Mouse (Mus musculus) heart, embryonic 13.5 days (tissue): ENCODE results near the gene Bptf. TPM values are rescaled to one million over a fixed set of nuclear protein-coding genes. Genes with fewer than 3 reads are reported as not detected.
"Not testable (repeated sequence)": the region's sequence is repeated elsewhere in the genome, so short reads cannot be mapped to it uniquely, and the experiment has no call there.

Experiments
- ATAC-seq: fragments of 200-750 bp; cut with Nextera tagmentation; 2 replicates; pipeline ENCODE4 v1.8.0; 2017; ENCODE audit warnings: moderate TSS enrichment; ENCODE audit not compliant: insufficient number of reproducible peaks, low FRiP score, low TSS enrichment; ENCODE audit errors: extremely low read depth
- H3K27ac ChIP-seq: fragments of 300-500 bp; sonication (generic); replicated peaks from 2 replicates; pipeline ENCODE4 v1.5.1; 2015; ENCODE audit warnings: moderate library complexity, mild to moderate bottlenecking, inconsistent platforms
- H3K27me3 ChIP-seq: fragments of 300-500 bp; sonication (generic); replicated peaks from 2 replicates; pipeline ENCODE4 v1.6.1; 2015; ENCODE audit warnings: mild to moderate bottlenecking, inconsistent platforms
- H3K36me3 ChIP-seq: fragments of 300-500 bp; sonication (generic); 2 replicates; pipeline ENCODE4 v1.6.1; 2015; ENCODE audit warnings: mild to moderate bottlenecking, inconsistent platforms
- H3K4me1 ChIP-seq: fragments of 300-500 bp; sonication (generic); 2 replicates; pipeline ENCODE4 v1.6.1; 2015; ENCODE audit warnings: inconsistent platforms
- H3K4me2 ChIP-seq: fragments of 300-500 bp; sonication (generic); 2 replicates; pipeline ENCODE4 v1.6.1; 2015; ENCODE audit warnings: inconsistent platforms, mild to moderate bottlenecking, moderate library complexity
- H3K4me3 ChIP-seq: fragments of 300-500 bp; sonication (generic); 2 replicates; pipeline ENCODE4 v1.5.1; 2015; ENCODE audit warnings: moderate library complexity, mild to moderate bottlenecking, inconsistent platforms
- H3K9ac ChIP-seq: fragments of 300-500 bp; sonication (generic); 2 replicates; pipeline ENCODE4 v1.6.1; 2015; ENCODE audit warnings: inconsistent platforms, mild to moderate bottlenecking, moderate library complexity
- H3K9me3 ChIP-seq: fragments of 300-500 bp; sonication (generic); 2 replicates; pipeline ENCODE4 v1.6.1; 2016; ENCODE audit warnings: inconsistent platforms
- WGBS: fragments of 180-500 bp; shearing (Covaris S2); methylation state at CpG from one replicate; pipeline ENCODE4 v1.1.7; 2015; ENCODE audit warnings: mixed read lengths; 5-methylcytosine and 5-hydroxymethylcytosine counted together
- polyA plus RNA-seq: library from polyadenylated mRNA; unstranded; fragments of >200 nt; fragmentation: Nextera tagmentation; extraction: Ambion mirVana; gene quantifications from 2 replicates; pipeline ENCODE4 v1.2.1, GENCODE M21; 2015

The Bptf gene
- polyA plus RNA-seq, 1 experiment from 2014 or later, result 18.3 TPM

GRCm38 (mm10) chr11:106999949-107000513 is 131.9 kb downstream of the Bptf start:
- no peaks in the 10 kb centered on the region for H3K9me3 ChIP-seq
- 78% methylated on average over 9 of the region's 9 CpGs for WGBS
- H3K36me3 ChIP-seq, result peaks cover 24% of the 10 kb centered on the region
- no peak for ATAC-seq
- peaks cover 25% of the 10 kb centered on the region for H3K4me1 ChIP-seq
- peak overlapping the region; percentile 76 for H3K4me2 ChIP-seq
- H3K27me3 ChIP-seq, result no peaks in the 10 kb centered on the region
- H3K27ac ChIP-seq, result peak overlapping the region; percentile 86
- H3K4me3 ChIP-seq, result peak overlapping the region; percentile 91
- H3K9ac ChIP-seq, result peak overlapping the region; percentile 86

GRCm38 (mm10) chr11:106999151-106999948 is 132.6 kb downstream of the Bptf start, which contains the start of gene Kpna2:
Gene Kpna2, minus strand, starts transcription at chr11:106999541.
- peak within 1 kb of the TSS; percentile 95 for H3K9ac ChIP-seq
- peak within 1 kb of the TSS; percentile 76 for H3K4me2 ChIP-seq
- no peaks in the 10 kb centered on the region for H3K9me3 ChIP-seq
- H3K27me3 ChIP-seq, result no peaks in the 10 kb centered on the region
- WGBS, result under 1% methylated on average over 61 of the region's 62 CpGs
- H3K4me1 ChIP-seq, result peaks cover 32% of the 10 kb centered on the region
- peak within 1 kb of the TSS; percentile 94 for H3K27ac ChIP-seq
- peak; percentile 74 for ATAC-seq
- peak within 1 kb of the TSS; percentile 91 for H3K4me3 ChIP-seq
- H3K36me3 ChIP-seq, result peaks cover 31% of the 10 kb centered on the region

GRCm38 (mm10) chr11:106998651-106999150 is 133.2 kb downstream of the Bptf start:
- Histone ChIP-seq H3K36me3 (peaks cover 36% of the 10 kb centered on the region), H3K4me3 (peak overlapping the region; percentile 91), H3K27ac (peak overlapping the region; percentile 94), H3K4me1 (peaks cover 37% of the 10 kb centered on the region), H3K4me2 (peak overlapping the region; percentile 76), H3K9ac (peak overlapping the region; percentile 95), H3K9me3 (no peaks in the 10 kb centered on the region), H3K27me3 (no peaks in the 10 kb centered on the region)
- under 1% methylated on average over 25 of the region's 26 CpGs for WGBS
- ATAC-seq, result peak; percentile 11; the same call in 1 of the 2 replicates

DNA sequence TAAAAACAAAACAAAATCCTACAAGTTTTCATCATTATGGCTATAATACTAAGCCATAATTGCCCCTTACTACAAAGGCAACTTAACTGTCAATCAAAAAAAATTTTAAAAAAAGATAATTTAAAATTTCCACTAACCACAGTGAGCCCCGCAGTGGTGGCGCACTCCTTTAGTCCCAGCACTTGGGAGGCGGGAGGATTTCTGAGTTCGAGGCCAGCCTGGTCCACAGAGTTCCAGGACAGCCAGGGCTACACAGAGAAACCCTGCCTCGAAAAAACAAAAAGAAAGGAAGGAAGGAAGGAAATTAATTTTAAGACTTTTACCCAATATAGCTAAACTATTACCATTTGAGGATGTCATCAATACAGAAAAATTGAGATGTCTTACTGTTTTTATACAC is 134.0 kb downstream of the Bptf start:
- Histone ChIP-seq H3K9ac (peak overlapping the region; percentile 95), H3K4me1 (peaks cover 43% of the 10 kb centered on the region), H3K27ac (no peak overlapping the region), H3K27me3 (no peaks in the 10 kb centered on the region), H3K9me3 (no peaks in the 10 kb centered on the region), H3K4me2 (peak overlapping the region; percentile 76), H3K4me3 (peak overlapping the region; percentile 91), H3K36me3 (peaks cover 43% of the 10 kb centered on the region)
- 15% methylated on average over 5 of the region's 5 CpGs for WGBS
- ATAC-seq, result no peak

DNA sequence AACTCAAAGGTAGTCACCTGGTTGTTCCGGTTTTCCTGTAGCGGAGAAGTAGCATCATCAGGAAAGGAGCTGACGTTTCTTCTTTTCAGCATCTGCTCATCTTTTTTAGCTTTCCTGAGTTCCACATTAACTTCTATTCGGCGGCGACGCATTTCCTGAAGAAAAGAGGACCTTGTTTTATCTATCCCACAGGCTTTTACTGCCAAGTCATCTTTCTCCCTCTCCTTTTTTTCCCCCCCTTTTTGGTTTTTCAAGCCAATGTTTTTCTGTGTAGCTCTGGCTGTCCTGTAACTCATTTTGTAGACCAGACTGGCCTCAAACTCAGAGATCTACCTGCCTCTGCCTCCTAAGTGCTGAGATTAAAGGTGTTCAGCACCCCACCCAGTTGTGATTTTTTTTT is 135.4 kb downstream of the Bptf start:
- WGBS, result 90% methylated on average over 7 of the region's 7 CpGs

DNA sequence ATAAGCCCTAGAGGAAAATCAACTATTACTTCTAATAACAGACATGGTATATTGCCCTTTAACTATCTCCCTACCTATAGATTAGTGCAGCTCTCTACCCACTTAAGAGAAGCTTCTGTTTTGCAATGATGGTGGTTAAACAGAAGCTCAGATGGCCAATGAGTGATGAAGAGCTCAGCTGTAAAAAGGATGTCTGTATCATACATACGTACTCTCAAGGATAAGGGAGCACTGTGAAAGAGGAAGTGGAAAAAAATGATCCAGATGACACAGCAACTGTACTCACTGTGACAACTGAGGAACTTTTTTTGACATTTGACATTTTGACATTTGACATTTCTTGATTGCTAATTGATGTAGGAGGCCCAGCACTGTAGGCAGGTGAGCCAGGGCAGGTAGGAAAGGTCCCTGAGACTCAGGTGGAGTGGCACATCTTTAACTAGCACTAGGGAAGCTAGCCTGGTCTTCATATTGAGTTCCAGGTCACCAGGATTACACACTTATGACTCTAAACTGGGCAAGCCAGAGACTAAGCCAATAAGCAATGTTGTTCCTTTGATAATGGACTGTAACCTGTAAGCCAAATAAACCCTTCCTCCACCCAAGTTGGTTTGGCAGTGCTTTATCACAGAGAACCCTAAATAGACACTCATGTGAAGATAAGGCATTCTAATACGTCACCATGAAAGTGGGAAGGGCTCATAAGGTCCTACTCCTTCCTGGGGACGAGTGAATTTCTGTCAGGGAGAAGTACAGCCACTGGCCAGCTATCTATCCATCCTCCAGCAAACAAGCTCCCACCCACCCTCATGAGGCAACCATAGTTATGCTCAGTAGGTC is 137.5 kb downstream of the Bptf start:
- Histone ChIP-seq H3K27me3 (no peaks in the 10 kb centered on the region), H3K4me3 (no peak overlapping the region), H3K36me3 (peaks cover 78% of the 10 kb centered on the region), H3K4me2 (peak overlapping the region; percentile 20), H3K9me3 (no peaks in the 10 kb centered on the region), H3K4me1 (peaks cover 45% of the 10 kb centered on the region), H3K27ac (peak overlapping the region; percentile 6), H3K9ac (no peak overlapping the region)
- 27% methylated on average over 3 of the region's 3 CpGs for WGBS
- ATAC-seq, result no peak

More for the DNA sequence above, 135.4 kb downstream of the Bptf start:
- H3K27ac ChIP-seq, H3K9me3 ChIP-seq, H3K27me3 ChIP-seq, ATAC-seq: not testable (repeated sequence)
- H3K4me1 ChIP-seq, result peaks cover 45% of the 10 kb centered on the region
- H3K4me2 ChIP-seq, result peak overlapping the region; percentile 76
- peak overlapping the region; percentile 95 for H3K9ac ChIP-seq
- H3K4me3 ChIP-seq, result peak overlapping the region; percentile 91; the same call in 1 of the 2 replicates
- H3K36me3 ChIP-seq, result peaks cover 58% of the 10 kb centered on the region

- Histone ChIP-seq H3K27me3 (no peaks in the 10 kb centered on the region), H3K4me1 (peaks cover 13% of the 10 kb centered on the region), H3K9ac (no peak overlapping the region), H3K27ac (no peak overlapping the region), H3K9me3 (no peaks in the 10 kb centered on the region), H3K4me3 (no peak overlapping the region), H3K4me2 (no peak overlapping the region), H3K36me3 (peaks cover 59% of the 10 kb centered on the region)
- 85% methylated on average over 2 of the region's 2 CpGs for WGBS
- no peak for ATAC-seq
These were observed 144.5 kb downstream of the Bptf start for GRCm38 (mm10) chr11:106987384-106987783.

- 88% methylated on average over 9 of the region's 9 CpGs for WGBS
- H3K27ac ChIP-seq, H3K9ac ChIP-seq, H3K4me3 ChIP-seq, H3K27me3 ChIP-seq, ATAC-seq, H3K9me3 ChIP-seq, H3K4me2 ChIP-seq: not testable (repeated sequence)
- H3K4me1 ChIP-seq, result peaks cover 17% of the 10 kb centered on the region
- H3K36me3 ChIP-seq, result peaks cover 46% of the 10 kb centered on the region
These were observed 145.8 kb downstream of the Bptf start for GRCm38 (mm10) chr11:106985979-106986604.
